Mouse (Mus musculus): ENCODE measurements around the gene Cbx7. TPM values are rescaled to one million over a fixed set of nuclear protein-coding genes. Genes with fewer than 3 reads are reported as not detected.
"Not testable (repeated sequence)": the region's sequence is repeated elsewhere in the genome, so short reads cannot be mapped to it uniquely, and the experiment has no call there.

Cbx7 gene
- polyA plus RNA-seq, 1 experiment from 2014 or later = 2.4 TPM

GRCm38 (mm10) chr15:79927637-79928122 lies 43.2 kb downstream of the Cbx7 start:
- H3K4me1 ChIP-seq = peaks cover 30% of the 10 kb centered on the region
- WGBS = under 1% methylated on average over 29 of the region's 29 CpGs
- H3K27ac ChIP-seq (replicated peaks) = peak overlapping the region; percentile 80
- peak overlapping the region; percentile 75 for H3K4me3 ChIP-seq
- H3K9me3 ChIP-seq = no peaks in the 10 kb centered on the region
- H3K27me3 ChIP-seq (replicated peaks; ENCODE audit: low read depth, poor library complexity, severe bottlenecking) = peaks cover 42% of the 10 kb centered on the region
- no peaks in the 10 kb centered on the region for H3K36me3 ChIP-seq (replicated peaks)
- DNase-seq (ENCODE audit: low spot score) = peak; percentile 88

GRCm38 (mm10) chr15:79926856-79927416 lies 44.0 kb downstream of the Cbx7 start:
- Histone ChIP-seq H3K27ac (replicated peaks) (peak overlapping the region; percentile 80; the same call in 1 of the 2 replicates), H3K4me3 (peak overlapping the region; percentile 75), H3K36me3 (replicated peaks) (peaks cover 3% of the 10 kb centered on the region; the same call in 1 of the 2 replicates), H3K4me1 (peaks cover 23% of the 10 kb centered on the region), H3K27me3 (replicated peaks; ENCODE audit: low read depth, poor library complexity, severe bottlenecking) (peaks cover 35% of the 10 kb centered on the region), H3K9me3 (no peaks in the 10 kb centered on the region)
- no peak for DNase-seq (ENCODE audit: low spot score)
- WGBS = 75% methylated on average over 11 of the region's 11 CpGs

- no peaks in the 10 kb centered on the region for H3K9me3 ChIP-seq
- peaks cover 8% of the 10 kb centered on the region; the same call in 1 of the 2 replicates for H3K36me3 ChIP-seq (replicated peaks)
- H3K4me1 ChIP-seq = no peaks in the 10 kb centered on the region
- 52% methylated on average over 2 of the region's 2 CpGs for WGBS
- H3K27me3 ChIP-seq (replicated peaks; ENCODE audit: low read depth, poor library complexity, severe bottlenecking) = no peaks in the 10 kb centered on the region
- H3K27ac ChIP-seq (replicated peaks) = no peak overlapping the region
- H3K4me3 ChIP-seq = no peak overlapping the region
- no peak for DNase-seq (ENCODE audit: low spot score)
These were observed 51.1 kb downstream of the Cbx7 start for GRCm38 (mm10) chr15:79919787-79920186.

GRCm38 (mm10) chr15:79918485-79918884 lies 52.4 kb downstream of the Cbx7 start:
- H3K4me3 ChIP-seq = no peak overlapping the region
- no peaks in the 10 kb centered on the region for H3K4me1 ChIP-seq
- DNase-seq (ENCODE audit: low spot score) = no peak
- peaks cover 8% of the 10 kb centered on the region; the same call in 1 of the 2 replicates for H3K36me3 ChIP-seq (replicated peaks)
- H3K9me3 ChIP-seq = no peaks in the 10 kb centered on the region
- WGBS = 90% methylated on average over 16 of the region's 16 CpGs
- no peaks in the 10 kb centered on the region for H3K27me3 ChIP-seq (replicated peaks; ENCODE audit: low read depth, poor library complexity, severe bottlenecking)
- H3K27ac ChIP-seq (replicated peaks) = no peak overlapping the region

- H3K36me3 ChIP-seq (replicated peaks) = peaks cover 7% of the 10 kb centered on the region; the same call in 1 of the 2 replicates
- 92% methylated on average over 14 of the region's 14 CpGs for WGBS
- H3K27me3 ChIP-seq (replicated peaks; ENCODE audit: low read depth, poor library complexity, severe bottlenecking) = no peaks in the 10 kb centered on the region
- no peak overlapping the region for H3K27ac ChIP-seq (replicated peaks)
- no peak for DNase-seq (ENCODE audit: low spot score)
- H3K9me3 ChIP-seq = no peaks in the 10 kb centered on the region
- no peak overlapping the region for H3K4me3 ChIP-seq
- H3K4me1 ChIP-seq = no peaks in the 10 kb centered on the region
These were observed 53.7 kb downstream of the Cbx7 start for GRCm38 (mm10) chr15:79917111-79917720.

GRCm38 (mm10) chr15:79916150-79916549 lies 54.8 kb downstream of the Cbx7 start:
- Histone ChIP-seq H3K9me3 (no peaks in the 10 kb centered on the region), H3K27ac (replicated peaks) (no peak overlapping the region), H3K4me3 (no peak overlapping the region), H3K4me1 (no peaks in the 10 kb centered on the region), H3K36me3 (replicated peaks) (peaks cover 5% of the 10 kb centered on the region; the same call in 1 of the 2 replicates), H3K27me3 (replicated peaks; ENCODE audit: low read depth, poor library complexity, severe bottlenecking) (no peaks in the 10 kb centered on the region)
- no peak for DNase-seq (ENCODE audit: low spot score)
- 74% methylated on average over 5 of the region's 5 CpGs for WGBS

GRCm38 (mm10) chr15:79914357-79914756 lies 56.6 kb downstream of the Cbx7 start:
- DNase-seq (ENCODE audit: low spot score) = no peak
- no peaks in the 10 kb centered on the region for H3K27me3 ChIP-seq (replicated peaks; ENCODE audit: low read depth, poor library complexity, severe bottlenecking)
- no peaks in the 10 kb centered on the region for H3K9me3 ChIP-seq
- WGBS = 86% methylated on average over 3 of the region's 3 CpGs
- peaks cover 5% of the 10 kb centered on the region; the same call in 1 of the 2 replicates for H3K36me3 ChIP-seq (replicated peaks)
- no peak overlapping the region for H3K4me3 ChIP-seq
- H3K4me1 ChIP-seq = no peaks in the 10 kb centered on the region
- no peak overlapping the region for H3K27ac ChIP-seq (replicated peaks)

GRCm38 (mm10) chr15:79913761-79914346 lies 57.1 kb downstream of the Cbx7 start:
- no peaks in the 10 kb centered on the region for H3K27me3 ChIP-seq (replicated peaks; ENCODE audit: low read depth, poor library complexity, severe bottlenecking)
- H3K4me3 ChIP-seq = no peak overlapping the region
- 87% methylated on average over 6 of the region's 6 CpGs for WGBS
- no peak overlapping the region for H3K27ac ChIP-seq (replicated peaks)
- H3K4me1 ChIP-seq = no peaks in the 10 kb centered on the region
- peaks cover 5% of the 10 kb centered on the region; the same call in 1 of the 2 replicates for H3K36me3 ChIP-seq (replicated peaks)
- H3K9me3 ChIP-seq = no peaks in the 10 kb centered on the region
- no peak for DNase-seq (ENCODE audit: low spot score)

GRCm38 (mm10) chr15:79911339-79911738 lies 59.6 kb downstream of the Cbx7 start:
- no peak overlapping the region for H3K4me3 ChIP-seq
- H3K9me3 ChIP-seq = no peaks in the 10 kb centered on the region
- H3K36me3 ChIP-seq (replicated peaks) = no peaks in the 10 kb centered on the region
- H3K4me1 ChIP-seq = no peaks in the 10 kb centered on the region
- 87% methylated on average over 8 of the region's 8 CpGs for WGBS
- DNase-seq (ENCODE audit: low spot score) = no peak
- H3K27me3 ChIP-seq (replicated peaks; ENCODE audit: low read depth, poor library complexity, severe bottlenecking) = peaks cover 12% of the 10 kb centered on the region
- H3K27ac ChIP-seq (replicated peaks) = no peak overlapping the region

GRCm38 (mm10) chr15:79910812-79911211 lies 60.1 kb downstream of the Cbx7 start:
- not testable (repeated sequence) for H3K27ac ChIP-seq (replicated peaks); DNase-seq (ENCODE audit: low spot score); H3K36me3 ChIP-seq (replicated peaks); H3K9me3 ChIP-seq; H3K4me1 ChIP-seq; H3K4me3 ChIP-seq
- 97% methylated on average over 1 of the region's 1 CpGs for WGBS
- peaks cover 18% of the 10 kb centered on the region for H3K27me3 ChIP-seq (replicated peaks; ENCODE audit: low read depth, poor library complexity, severe bottlenecking)

GRCm38 (mm10) chr15:79909006-79909405 lies 61.9 kb downstream of the Cbx7 start:
- not testable (repeated sequence) for H3K9me3 ChIP-seq; DNase-seq (ENCODE audit: low spot score); H3K36me3 ChIP-seq (replicated peaks); H3K4me3 ChIP-seq; H3K27ac ChIP-seq (replicated peaks); H3K4me1 ChIP-seq
- 91% methylated on average over 3 of the region's 3 CpGs for WGBS
- H3K27me3 ChIP-seq (replicated peaks; ENCODE audit: low read depth, poor library complexity, severe bottlenecking) = peaks cover 19% of the 10 kb centered on the region

- Histone ChIP-seq H3K4me3 (no peak overlapping the region), H3K36me3 (replicated peaks) (no peaks in the 10 kb centered on the region), H3K9me3 (no peaks in the 10 kb centered on the region), H3K4me1 (peaks cover 13% of the 10 kb centered on the region; the same call in 1 of the 2 replicates), H3K27me3 (replicated peaks; ENCODE audit: low read depth, poor library complexity, severe bottlenecking) (peaks cover 19% of the 10 kb centered on the region), H3K27ac (replicated peaks) (no peak overlapping the region)
- no peak for DNase-seq (ENCODE audit: low spot score)
- WGBS = 36% methylated on average over 14 of the region's 14 CpGs
These were observed 64.1 kb downstream of the Cbx7 start for GRCm38 (mm10) chr15:79906855-79907254.

GRCm38 (mm10) chr15:79905211-79905610 lies 65.7 kb downstream of the Cbx7 start:
- 76% methylated on average over 12 of the region's 12 CpGs for WGBS
- peaks cover 13% of the 10 kb centered on the region; the same call in 1 of the 2 replicates for H3K4me1 ChIP-seq
- no peaks in the 10 kb centered on the region for H3K9me3 ChIP-seq
- peaks cover 19% of the 10 kb centered on the region for H3K27me3 ChIP-seq (replicated peaks; ENCODE audit: low read depth, poor library complexity, severe bottlenecking)
- no peak overlapping the region for H3K27ac ChIP-seq (replicated peaks)
- no peak overlapping the region for H3K4me3 ChIP-seq
- no peaks in the 10 kb centered on the region for H3K36me3 ChIP-seq (replicated peaks)
- no peak for DNase-seq (ENCODE audit: low spot score)

Measured in embryonic facial prominence, embryonic 10.5 days (tissue).